Mouse (Mus musculus): ENCODE data around the gene 2210408I21Rik.
"Not testable (repeated sequence)": the region's sequence is repeated elsewhere in the genome, so short reads cannot be mapped to it uniquely, and the experiment has no call there.

2210408I21Rik gene

DNA sequence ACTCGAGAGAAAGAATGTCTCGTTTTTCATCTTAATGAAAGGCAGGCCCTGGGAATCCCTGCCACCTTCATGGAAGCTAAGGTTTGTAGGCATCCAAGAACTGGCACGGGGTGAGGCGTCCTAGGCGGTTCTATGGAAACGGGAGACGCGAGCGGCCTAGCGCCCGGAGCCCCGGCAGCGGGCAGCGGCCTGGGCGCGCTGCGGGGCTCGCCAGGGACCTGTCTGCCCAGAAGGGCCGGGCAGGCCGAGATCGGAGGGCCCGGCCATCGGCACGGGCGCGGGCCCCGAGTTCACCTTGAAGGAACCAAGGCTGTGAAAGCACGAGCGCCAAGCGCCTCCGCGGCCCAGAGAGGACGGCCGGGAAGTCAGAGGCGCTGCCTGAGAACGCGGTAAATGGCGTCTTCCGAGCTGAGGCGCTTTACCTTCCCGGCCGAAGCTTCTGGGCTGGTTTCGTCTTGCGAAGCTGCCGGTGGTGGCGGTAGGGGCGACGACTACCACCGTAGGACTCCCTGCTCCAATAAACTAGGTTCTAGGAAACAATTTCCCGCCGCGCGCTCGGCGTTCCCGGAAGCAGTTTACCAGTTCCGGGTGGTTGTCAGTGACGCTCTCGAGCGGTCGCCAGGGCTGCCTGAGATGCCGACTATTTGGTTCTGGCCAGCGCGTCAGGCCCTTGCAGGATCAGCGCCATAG is at the start of gene 2210408I21Rik, which contains the start of gene Slf1:
2210408I21Rik (plus strand) TSS at position 610 of the 690 bp plus-strand sequence.
Slf1 (minus strand) TSS at position 543 of the 690 bp plus-strand sequence.
- DNase-seq = peak; percentile 91 to 94

DNA sequence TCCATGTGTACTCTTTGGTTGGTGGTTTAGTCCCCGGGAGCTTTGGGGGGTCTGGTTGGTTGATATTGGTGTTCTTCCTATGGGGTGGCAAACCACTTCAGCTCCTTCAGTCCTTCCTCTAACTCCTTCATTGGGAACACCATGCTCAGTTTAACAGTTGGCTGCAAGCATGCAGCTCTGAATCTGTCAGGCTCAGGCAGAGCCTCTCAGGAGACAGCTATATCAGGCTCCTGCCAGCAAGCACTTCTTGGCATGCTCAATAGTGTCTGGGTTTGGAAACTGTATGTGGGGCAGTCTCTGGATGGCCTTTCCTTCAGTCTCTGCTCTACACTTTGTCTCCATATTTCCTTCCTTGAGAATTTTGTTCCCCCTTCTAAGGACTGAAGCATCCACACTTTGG is 42.5 kb upstream of the 2210408I21Rik start:
- DNase-seq = not testable (repeated sequence)

DNA sequence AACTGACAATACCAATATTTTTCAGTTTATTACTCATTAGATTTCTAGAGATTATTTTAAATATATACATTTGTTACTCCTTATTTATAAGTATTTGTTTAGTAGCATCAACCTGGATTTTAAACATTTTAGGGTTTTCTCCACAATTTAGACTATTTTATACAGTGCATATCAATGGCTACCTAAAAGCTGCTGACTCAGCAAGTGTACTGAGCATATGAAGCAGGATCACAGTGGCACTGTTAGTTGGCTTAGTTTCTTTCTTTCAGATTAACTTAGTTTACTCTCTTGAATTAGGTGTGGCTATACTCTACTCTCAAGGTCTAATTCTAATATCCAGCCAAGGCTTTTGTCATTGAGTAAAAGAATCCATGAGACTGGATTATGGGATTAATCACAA is 27.6 kb upstream of the 2210408I21Rik start:
- no peak for DNase-seq

DNA sequence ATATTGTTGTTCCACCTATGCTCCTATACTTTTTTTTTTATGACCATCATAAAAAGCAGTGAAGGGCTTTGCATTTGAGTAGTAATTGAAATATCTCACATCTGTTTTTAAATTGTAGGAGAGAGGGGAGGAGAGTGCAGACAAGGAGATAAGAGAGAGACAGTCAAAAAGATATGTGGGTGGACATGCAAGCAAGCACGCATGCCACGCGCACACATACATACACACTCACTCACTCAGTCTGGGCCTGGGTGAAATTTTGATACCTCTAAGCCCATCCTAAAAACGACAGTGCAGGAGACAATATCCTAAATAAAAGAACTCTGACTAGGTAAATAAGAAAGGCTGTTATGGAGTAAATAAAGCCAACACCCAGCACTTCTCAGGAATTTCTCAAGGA is 16.6 kb upstream of the 2210408I21Rik start:
- no peak for DNase-seq

DNA sequence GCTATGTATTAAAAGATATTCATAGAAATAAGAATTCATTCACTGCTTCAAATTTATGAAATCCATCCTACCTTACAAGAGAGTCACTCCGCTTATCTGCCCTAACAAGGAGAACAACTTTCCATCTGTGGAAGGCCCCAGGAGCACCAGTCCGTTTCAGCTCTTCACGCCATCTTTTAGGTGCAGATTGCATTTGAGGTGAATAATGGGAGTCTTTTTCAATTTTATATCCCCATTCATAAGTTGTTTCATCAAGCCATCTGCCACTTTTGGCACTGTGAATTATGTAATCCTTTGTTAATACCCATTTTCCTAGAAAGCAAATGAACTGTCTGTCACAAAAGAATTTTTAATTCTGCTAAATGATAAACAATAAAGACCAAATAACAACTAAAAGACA is 10.2 kb upstream of the 2210408I21Rik start:
- DNase-seq = no peak

DNA sequence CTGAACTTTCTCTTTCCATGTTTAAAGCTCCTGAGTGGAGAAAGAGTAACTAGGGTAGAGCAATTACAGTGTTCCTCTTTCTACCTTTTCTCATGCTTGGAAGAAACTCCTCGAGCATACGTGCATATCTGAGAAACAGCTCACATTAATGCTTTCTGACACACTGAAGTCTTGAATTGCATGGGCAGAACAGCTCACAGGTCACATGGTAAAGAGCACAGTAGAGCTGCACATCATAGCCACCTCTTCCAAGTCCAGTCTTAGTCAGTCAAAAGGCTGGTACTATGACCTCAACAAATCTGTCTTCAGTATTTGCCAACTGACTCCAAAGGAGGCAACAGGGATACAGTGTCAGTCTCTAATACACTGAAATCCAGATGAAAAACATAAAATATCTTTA is 7.1 kb upstream of the 2210408I21Rik start:
- DNase-seq = no peak

DNA sequence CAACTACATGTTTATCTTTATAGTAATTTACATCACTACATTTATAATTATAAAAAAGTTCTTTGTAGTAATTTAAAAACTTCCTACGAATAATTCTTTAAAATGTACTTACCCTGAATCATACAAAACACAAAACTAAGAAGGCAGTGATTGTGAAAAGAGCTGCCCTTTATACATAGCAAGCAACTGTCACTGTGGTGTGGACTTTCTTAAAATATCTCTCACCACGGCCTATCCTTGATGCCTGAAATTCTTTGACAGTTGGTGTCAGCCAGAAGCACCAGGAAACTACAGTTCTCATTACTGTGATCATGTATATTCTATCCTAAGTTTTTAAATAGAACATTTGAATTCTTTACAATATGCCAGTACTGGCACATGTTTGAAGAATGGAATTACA is 4.2 kb upstream of the 2210408I21Rik start:
- DNase-seq = no peak

DNA sequence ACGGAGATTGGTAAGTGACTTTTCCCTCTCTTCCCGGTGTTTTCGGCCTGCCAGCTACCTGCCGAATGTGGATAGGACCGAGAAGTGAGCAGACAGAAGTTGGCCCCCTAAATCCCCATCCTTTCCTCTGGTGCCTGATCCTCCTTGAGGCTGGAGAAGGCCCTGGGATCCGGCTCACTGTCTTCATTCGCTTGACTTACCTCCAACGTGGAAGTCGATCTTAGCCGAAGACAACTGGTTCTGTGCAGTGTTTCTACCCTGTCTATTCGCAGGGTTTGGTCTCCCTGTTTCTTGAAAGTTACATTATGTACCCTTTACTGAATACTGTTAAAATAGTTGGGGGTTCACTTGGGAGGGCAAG is 261 bp downstream of the 2210408I21Rik start:
- no peak for DNase-seq

DNA sequence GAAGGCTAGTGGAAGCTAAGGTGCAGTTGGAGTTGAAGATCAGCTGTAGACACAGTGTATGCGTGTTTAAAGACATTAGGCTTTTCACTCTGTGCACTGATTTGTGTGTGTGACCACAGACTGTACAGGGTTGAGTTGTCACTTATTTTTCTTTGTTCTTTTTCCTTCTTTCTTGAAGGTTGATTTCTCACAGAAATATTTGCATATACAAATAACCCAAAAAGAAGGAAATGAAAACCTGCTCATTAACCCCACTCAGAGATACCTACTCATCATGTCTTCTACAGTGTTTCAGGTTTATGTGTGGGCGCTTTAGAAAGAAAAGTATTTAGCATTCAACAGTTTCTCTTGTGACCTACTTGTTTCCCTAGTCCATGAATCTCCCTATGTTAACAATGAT is 5.5 kb downstream of the 2210408I21Rik start:
- DNase-seq = no peak

DNA sequence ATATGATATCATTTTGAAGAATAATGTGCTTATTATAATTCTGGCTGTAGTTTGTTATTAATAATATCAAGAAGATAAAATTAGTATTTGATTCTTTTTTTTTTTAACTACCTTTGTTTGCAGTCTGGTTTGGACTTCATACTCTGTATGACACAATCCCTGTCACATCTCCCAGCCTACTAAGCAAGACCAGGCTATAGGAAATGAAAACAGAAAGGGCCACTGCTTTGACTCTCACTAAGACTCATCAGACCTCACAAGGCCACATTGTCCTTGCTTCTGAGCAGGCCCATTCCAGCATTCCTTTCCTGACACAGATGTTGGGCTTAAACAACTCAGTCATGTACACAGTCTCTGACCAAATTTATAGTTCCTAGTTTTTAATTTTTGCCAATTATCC is 42.6 kb downstream of the 2210408I21Rik start:
- no peak for DNase-seq

DNA sequence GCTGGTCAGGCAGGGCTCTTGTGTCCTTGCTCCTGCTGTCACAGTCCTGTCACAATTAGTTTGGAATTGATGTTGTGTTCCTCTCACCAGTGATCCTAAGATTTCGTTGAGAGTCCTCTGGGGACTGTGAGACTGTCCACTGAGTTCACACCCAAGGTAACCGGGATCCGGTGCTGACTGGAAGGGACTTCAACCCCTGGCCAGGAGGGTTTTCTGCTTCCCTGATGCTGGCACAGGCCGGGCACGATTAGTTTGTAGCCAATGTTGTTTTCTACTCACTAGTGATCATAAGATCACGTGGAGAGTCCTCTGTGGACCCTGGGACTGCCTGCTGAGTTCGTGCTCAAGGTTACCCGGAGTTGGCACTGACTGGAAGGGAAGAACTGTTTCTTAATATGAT is 55.3 kb downstream of the 2210408I21Rik start:
- DNase-seq = peak; percentile 8 to 43

DNA sequence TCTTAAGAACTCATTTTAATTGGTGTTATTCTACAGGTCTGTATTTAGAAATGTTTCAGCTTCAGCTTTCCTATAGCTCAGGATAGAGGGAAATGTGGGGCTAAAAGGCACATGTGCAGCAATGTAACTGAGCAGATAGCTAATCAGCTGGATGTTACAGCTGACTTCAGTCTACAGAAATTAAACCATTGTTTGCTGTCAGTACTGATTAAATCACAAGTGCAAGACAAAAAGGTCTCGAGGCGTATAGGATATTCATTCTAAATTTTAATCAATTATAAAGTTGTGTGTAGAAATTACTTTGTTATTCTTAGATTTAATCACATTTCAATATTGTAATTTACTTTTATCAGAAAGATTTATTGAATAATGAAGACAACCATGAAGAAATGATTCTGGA is 56.9 kb downstream of the 2210408I21Rik start:
- DNase-seq = no peak

DNA sequence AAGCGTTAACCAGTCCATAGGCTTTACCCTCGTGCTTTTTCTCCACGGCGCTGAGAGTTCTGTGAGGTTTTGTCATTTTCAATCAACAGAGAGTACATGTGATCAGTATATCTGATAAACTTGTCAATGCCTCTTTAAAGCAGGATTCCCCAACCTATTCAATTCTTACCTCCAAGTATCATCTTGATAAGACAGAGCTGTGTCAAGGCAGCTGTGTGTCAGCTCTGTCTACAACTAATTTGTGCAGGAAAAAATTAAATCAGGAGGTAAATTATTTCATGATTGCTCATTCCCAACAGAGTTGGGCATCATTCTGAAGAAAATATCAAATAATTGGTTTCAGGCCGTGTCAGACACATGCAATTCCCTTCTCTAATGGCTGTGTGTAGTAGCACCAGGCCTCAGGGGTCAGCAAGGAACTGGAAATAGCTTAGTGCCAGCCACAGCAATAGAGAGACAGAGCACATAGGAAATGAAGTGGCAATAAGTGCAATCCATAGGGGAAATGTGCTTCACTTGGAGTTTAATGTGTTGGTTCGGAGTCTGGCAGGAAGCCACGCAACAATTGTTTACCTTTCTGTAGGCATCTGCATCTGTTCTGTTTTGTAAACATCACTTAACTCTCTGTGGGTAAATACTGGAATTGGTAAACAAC is 73.6 kb downstream of the 2210408I21Rik start:
- DNase-seq = no peak

DNA sequence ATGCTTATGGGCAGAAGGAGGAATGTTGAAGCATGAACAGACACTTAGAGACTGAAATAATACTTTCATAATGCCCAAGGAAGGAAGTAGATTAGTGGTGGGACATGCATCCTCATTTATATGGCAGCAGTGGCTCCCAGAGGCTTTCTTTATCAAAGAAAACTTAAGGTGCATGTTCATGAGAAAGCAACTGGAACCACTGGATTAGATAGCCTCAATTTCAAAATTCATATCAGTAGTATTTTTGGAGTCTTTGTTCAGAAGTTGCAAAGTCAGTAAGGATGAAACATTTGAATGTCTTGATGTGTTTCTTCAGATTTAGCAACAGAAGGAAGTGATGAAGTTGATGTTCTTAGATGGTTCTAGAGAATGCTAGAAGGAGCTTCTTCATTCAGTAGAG is 77.9 kb downstream of the 2210408I21Rik start:
- DNase-seq = no peak

DNA sequence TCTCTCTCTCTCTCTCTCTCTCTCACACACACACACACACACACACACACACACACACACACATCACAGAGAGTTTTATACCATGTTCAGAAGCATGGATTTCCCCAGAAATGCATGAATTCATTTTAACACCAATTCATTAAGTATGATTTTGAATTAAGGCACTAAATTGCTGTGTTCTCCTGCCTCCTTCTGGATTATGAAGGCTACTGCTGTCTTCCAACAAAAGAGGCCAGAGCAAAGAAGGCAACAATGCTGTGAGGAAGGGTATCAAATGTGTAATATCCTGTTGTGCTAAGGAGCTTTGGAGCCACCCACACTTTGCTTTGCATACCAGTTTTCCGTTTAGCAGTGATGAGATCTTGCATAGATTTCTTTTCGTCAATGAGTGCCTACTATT is 80.1 kb downstream of the 2210408I21Rik start:
- DNase-seq = no peak

DNA sequence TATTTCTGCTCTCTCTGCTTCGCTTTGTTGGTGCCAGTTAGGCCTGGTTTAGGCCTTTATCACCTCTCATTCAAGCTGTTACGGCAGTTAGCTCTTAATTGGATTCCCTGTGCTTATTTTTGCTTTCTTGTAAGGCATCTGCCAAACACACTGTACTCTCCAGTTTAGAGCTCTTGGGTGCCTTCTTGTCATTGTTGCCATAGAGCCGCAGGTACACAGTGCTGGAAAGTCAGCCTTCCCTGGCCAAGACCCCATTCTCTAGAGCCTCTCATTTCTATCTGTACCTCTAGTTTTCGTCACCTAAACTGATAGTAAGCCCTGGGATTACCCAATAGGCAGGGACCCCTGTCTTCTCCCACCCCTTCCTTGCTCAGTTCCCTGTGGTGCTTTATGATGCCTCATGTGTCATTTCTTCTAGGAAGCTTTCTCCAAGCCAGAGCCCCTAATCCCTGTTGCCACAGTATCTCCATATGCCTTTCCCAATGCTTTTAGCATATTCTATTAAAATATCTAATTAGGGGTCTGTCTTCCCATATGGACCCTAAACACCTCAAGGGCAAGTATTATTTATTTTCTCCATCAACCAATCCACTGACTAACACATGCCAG is 82.4 kb downstream of the 2210408I21Rik start:
- no peak for DNase-seq

DNA sequence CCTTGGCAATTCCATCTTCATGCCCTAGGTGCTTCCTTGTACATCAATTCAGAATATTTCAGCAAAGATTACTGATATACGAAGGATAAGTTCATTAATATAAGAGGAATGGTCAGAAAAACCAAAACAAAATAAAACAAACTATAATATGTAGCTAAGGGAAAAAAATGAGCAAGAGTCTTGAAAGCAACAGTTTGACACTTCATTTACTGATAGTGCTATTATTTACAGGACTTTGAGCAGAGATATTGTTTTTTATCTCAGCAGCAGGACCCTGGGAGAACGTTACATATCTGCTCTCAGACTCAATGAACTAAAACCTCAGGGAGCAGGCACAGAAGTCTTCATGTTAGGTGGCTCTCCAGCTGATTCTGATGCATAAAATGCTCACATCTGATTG is 85.7 kb downstream of the 2210408I21Rik start:
- no peak for DNase-seq

DNA sequence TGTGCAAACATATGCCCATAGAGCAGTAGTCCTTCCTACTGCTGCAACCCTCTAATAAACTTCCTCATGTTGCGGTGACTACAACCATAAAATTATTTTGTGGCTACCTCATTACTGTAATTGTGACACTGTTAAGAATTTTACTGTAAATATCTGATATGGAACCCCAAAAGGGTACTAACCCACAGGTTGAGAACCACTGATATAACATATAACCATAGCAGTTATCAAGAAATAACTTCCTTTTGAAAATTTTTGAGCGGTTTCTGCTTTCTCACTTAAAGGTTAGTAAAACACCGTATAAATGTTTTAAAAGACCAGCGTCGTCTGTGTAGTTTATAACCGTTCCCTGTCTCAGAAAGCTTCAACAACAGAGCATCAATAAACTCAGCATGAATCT is 121.2 kb downstream of the 2210408I21Rik start:
- DNase-seq = no peak

DNA sequence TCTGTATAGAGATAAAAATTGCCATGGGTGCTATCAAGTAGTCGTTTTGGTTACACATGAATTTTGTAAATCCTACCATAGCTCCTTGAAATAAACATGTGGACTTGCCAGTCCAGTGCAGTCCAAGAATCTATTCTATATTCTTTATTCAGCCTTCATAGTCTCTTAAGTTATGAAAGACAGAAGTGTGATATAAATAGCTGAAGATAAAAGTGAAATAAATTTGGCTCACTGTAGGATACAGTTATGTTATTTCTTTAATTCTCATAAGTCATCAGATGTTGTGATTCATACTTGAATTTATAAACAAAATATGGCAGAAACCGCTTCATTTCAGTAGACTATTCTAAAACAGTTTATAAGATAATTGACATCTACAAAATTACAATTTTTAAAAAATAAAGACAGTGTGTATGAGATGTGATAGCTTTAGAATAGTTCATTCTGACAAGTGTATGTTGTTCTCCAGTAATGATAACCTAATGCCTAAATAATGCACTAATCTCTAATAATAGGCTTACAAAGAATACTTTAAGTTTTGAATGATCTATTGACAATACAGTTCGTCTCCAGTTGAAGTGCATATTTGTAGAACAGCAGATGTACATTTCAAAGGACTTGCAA is 127.5 kb downstream of the 2210408I21Rik start:
- no peak for DNase-seq

DNA sequence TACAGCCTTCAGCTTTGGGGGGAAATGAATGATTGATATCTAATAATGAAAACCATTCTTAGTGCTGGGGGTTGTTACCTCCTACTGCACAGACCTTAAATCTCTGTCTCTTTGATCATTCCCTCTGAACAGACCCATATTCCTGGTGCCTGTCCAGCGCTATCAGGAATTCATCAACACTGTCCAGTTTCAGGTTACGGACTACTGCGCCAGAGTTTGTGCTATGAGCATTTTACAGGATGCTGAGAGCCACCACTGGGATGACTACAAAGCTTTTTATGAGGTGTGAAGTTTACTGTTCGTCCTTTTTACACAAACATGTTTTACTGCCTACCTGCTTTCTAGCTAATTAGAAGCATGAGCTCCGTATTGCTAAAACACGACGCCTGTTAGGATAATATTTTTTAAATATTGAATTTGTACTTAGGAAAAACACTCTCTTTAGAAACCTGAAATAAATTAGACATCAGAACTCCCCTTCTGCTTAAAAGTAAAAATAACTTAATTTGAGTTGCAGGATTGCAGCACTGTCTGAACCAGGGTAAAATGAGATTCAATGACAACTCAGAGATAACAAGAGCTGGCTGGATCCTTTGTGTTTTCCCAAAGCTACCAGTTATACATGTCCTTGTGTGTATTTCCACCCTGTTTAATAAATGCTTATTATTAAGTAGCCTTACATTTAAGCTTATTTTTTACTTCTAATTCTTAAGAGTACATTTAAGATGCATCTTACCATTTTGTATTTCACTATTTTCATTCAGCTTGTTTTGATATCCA is 128.2 kb downstream of the 2210408I21Rik start:
- DNase-seq = no peak

DNA sequence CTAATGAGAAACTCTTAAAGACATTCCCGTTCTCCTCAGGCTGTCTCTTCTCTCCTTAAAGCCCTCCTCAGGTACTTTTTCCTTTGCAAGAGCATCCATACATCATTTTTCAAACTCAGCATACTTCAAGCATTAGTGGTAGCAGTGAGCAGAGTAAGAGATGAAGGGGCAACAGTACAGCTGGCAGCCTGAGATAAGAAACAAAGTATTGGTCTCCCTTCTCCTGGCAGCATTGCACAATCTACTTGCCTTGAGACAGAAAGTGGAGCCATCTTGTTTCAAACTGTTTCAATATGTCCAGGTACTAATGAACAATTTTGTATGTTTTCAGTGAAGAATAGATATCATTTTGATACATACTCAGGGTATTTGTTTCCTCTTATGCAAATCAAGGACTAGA is 129.1 kb downstream of the 2210408I21Rik start:
- DNase-seq = no peak

DNA sequence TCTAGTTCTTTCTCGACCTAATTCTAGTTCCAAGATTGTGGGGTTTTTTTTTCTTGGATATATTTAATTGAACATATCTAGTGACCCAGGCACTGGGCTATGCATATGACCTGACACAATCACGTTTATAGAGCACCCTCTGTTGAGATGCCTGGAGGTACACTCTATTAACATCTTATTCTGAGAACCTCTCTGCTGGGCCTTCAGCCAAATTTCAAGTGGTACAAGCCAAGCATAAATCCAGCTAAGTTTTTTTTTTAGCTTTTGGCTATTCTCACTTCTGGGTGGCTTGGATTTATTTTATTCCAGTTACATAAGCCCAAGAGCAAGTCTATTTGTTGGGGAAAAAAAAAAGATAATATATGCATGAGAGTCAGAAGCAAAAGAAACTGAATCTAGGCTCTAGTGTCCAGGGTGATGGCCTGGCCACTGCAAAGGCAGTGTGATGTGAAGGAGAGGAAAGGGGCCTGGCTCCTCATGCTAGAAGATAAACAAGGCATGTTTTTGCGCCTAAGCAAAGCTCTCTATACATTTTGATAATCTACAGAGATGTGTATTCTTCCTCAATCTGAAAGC is 139.9 kb downstream of the 2210408I21Rik start:
- no peak for DNase-seq
